Comparison of ENCODE assay signal across 17 mouse cellular contexts in genomic region chr9:42702231-42703132, GRCm38 (mm10).
DNase-seq lines count a peak whose midpoint lies in the region; ATAC-seq and TF ChIP-seq lines count a peak whose summit lies in the region.
"Had no signal": no experiment of that assay in that cellular context is flagged by ENCODE, and none has a peak within 500 bp of the region (broad histone marks: within the 10 kb centered on the region; RNA-seq: fewer than 3 reads in every experiment).

No protein-coding gene starts in this region.

- peak; percentile 29 to 38 for DNase-seq in cerebellum, postnatal 10 days
- no peak for DNase-seq in cerebellum, postnatal 36 days
- DNase-seq in hindbrain, embryonic 10.5 days (ENCODE audit: low spot score): no peak
- DNase-seq in left cerebral cortex, postnatal 4 days: peak; percentile 35
- DNase-seq in left cerebral cortex, postnatal 36 days (ENCODE audit: low spot score in 2 of 2): no peak
- DNase-seq in brain, embryonic 14.5 days (ENCODE audit: low read depth): peak; percentile 38
- no peak for DNase-seq in gastrocnemius, adult 8-10 months (ENCODE audit: low spot score in 2 of 2)
- DNase-seq: adrenal gland, postnatal 10 days; cerebellum, adult 8-10 months; gastrocnemius, adult 2 months; lung, adult 18-20 months had no signal

- H3K9ac ChIP-seq in hindbrain, embryonic 13.5 days: no peak overlapping the region
- H3K9ac ChIP-seq: forebrain, embryonic 15.5 days; intestine, embryonic 15.5 days; limb, embryonic 15.5 days had no signal

- H3K27ac ChIP-seq in hindbrain, embryonic 10.5 days: peak overlapping the region; percentile 30; the same call in 1 of the 2 replicates
- no peak overlapping the region for H3K27ac ChIP-seq in hindbrain, embryonic 13.5 days
- H3K27ac ChIP-seq: forebrain, embryonic 15.5 days; gastrocnemius, adult 2 months; heart, adult 2 months; intestine, embryonic 15.5 days; left cerebral cortex, adult 2 months; limb, embryonic 15.5 days had no signal

- H3K27me3 ChIP-seq in hindbrain, embryonic 10.5 days (ENCODE audit: insufficient read depth, poor library complexity, severe bottlenecking): no peaks in the 10 kb centered on the region
- no peaks in the 10 kb centered on the region for H3K27me3 ChIP-seq in hindbrain, embryonic 13.5 days
- H3K27me3 ChIP-seq: forebrain, embryonic 15.5 days; intestine, embryonic 15.5 days; limb, embryonic 15.5 days had no signal

- H3K36me3 ChIP-seq in hindbrain, embryonic 10.5 days: no peaks in the 10 kb centered on the region; the same call in 1 of the 2 replicates
- H3K36me3 ChIP-seq in hindbrain, embryonic 13.5 days: no peaks in the 10 kb centered on the region
- H3K36me3 ChIP-seq: forebrain, embryonic 15.5 days; intestine, embryonic 15.5 days; limb, embryonic 15.5 days had no signal

- no peak for TF ChIP-seq CTCF in brain, embryonic 14.5 days (IDR thresholded peaks at IDR 0.05; ENCODE audit: borderline replicate concordance, extremely low read depth, insufficient read depth, insufficient read length)

- peaks cover 20% of the 10 kb centered on the region for H3K4me1 ChIP-seq in hindbrain, embryonic 10.5 days (replicated peaks)
- peaks cover 15% of the 10 kb centered on the region for H3K4me1 ChIP-seq in hindbrain, embryonic 13.5 days (replicated peaks)
- H3K4me1 ChIP-seq: forebrain, embryonic 15.5 days; intestine, embryonic 15.5 days had no signal

- H3K9me3 ChIP-seq in hindbrain, embryonic 10.5 days: peaks cover 5% of the 10 kb centered on the region
- H3K9me3 ChIP-seq in hindbrain, embryonic 13.5 days: peaks cover 5% of the 10 kb centered on the region; the same call in 1 of the 2 replicates
- H3K9me3 ChIP-seq: forebrain, embryonic 15.5 days; intestine, embryonic 15.5 days; limb, embryonic 15.5 days had no signal

- no peak overlapping the region for H3K4me3 ChIP-seq in hindbrain, embryonic 10.5 days
- H3K4me3 ChIP-seq in hindbrain, embryonic 13.5 days: no peak overlapping the region
- H3K4me3 ChIP-seq: forebrain, embryonic 15.5 days; gastrocnemius, adult 2 months; heart, adult 2 months; intestine, embryonic 15.5 days; left cerebral cortex, adult 2 months; limb, embryonic 15.5 days had no signal

- H3K4me2 ChIP-seq in hindbrain, embryonic 13.5 days: no peak overlapping the region
- H3K4me2 ChIP-seq: forebrain, embryonic 15.5 days; intestine, embryonic 15.5 days; limb, embryonic 15.5 days had no signal

- 76% methylated on average over 11 of the region's 11 CpGs for WGBS in hindbrain, embryonic 10.5 days
- WGBS in hindbrain, embryonic 13.5 days: 76% methylated on average over 11 of the region's 11 CpGs

- intact Hi-C loops in left cerebral cortex, postnatal 4 days (cut with DNase I): no loop called here
- intact Hi-C loops in left cerebral cortex, postnatal 36 days (cut with DNase I): no loop called here

- no peak for TF ChIP-seq POLR2A in brain, embryonic 14.5 days (IDR thresholded peaks at IDR 0.05; ENCODE audit: borderline replicate concordance, extremely low read depth, insufficient read depth, insufficient read length, poor library complexity, severe bottlenecking)

- ATAC-seq in hindbrain, embryonic 13.5 days (ENCODE audit: low FRiP score): no peak
- ATAC-seq: forebrain, embryonic 15.5 days; intestine, embryonic 15.5 days had no signal

Comparison
In these comparisons a context has a peak if more than half of its experiments do, and no peak if none do; other contexts are left out.
1. DNase-seq: peak in cerebellum, postnatal 10 days (2 of 2), left cerebral cortex, postnatal 4 days (single experiment) and brain, embryonic 14.5 days (single experiment); none in cerebellum, postnatal 36 days (0 of 2), hindbrain, embryonic 10.5 days (single experiment), left cerebral cortex, postnatal 36 days (0 of 2) and gastrocnemius, adult 8-10 months (0 of 2).